Mouse (Mus musculus): ENCODE data around the gene Slc29a1.

DNA sequence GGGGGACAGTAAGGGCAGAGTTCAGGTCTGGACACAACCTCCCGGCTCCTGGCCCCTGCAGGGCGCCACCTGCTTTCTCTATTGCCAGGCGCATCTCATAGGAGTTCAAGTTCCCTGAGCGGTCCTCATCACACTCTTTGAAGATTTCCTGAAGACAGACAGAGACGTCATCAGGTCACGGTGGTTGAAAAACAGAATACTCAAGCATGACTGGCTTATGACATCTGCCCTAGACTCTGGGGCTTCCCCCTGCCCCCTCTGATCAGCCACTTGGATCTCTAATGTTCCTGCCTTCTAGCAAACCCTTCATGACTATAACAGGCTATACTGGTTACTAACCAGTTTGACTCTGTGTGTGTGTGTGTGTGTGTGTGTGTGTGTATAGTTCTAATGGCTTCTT, 32.5 kb upstream of the Slc29a1 start:
- TF ChIP-seq CTCF (IDR thresholded peaks at IDR 0.05; ENCODE audit: insufficient read depth, low read depth, low read length) = no peak
- no peak for TF ChIP-seq POLR2A (IDR thresholded peaks at IDR 0.05; ENCODE audit: insufficient read depth, low read depth, low read length)
